Mouse (Mus musculus) intestine, embryonic 15.5 days (tissue): Measurements from ENCODE around the gene Anks6. TPM values are rescaled to one million over a fixed set of nuclear protein-coding genes. Genes with fewer than 3 reads are reported as not detected.
A peak's percentile ranks its signal among the peaks of the same experiment; 100 is the strongest.

Experiments used
- ATAC-seq: fragments of 200-750 bp; cut with Nextera tagmentation; 2 replicates; pipeline ENCODE4 v1.8.0; 2017; ENCODE audit warnings: moderate TSS enrichment, moderate library complexity
- H3K27ac ChIP-seq: fragments of 300-500 bp; sonication (generic); 2 replicates; pipeline ENCODE4 v1.5.1; 2015; ENCODE audit warnings: mild to moderate bottlenecking, inconsistent platforms
- H3K27me3 ChIP-seq: fragments of 300-500 bp; sonication (generic); replicated peaks from 2 replicates; pipeline ENCODE4 v1.6.1; 2015; ENCODE audit warnings: inconsistent platforms
- H3K36me3 ChIP-seq: fragments of 300-500 bp; sonication (generic); 2 replicates; pipeline ENCODE4 v1.6.1; 2015; ENCODE audit warnings: inconsistent platforms
- H3K4me1 ChIP-seq: fragments of 300-500 bp; sonication (generic); replicated peaks from 2 replicates; pipeline ENCODE4 v1.6.1; 2015; ENCODE audit warnings: inconsistent platforms
- H3K4me2 ChIP-seq: fragments of 300-500 bp; sonication (generic); replicated peaks from 2 replicates; pipeline ENCODE4 v1.6.1; 2015; ENCODE audit warnings: mild to moderate bottlenecking, inconsistent platforms
- H3K4me3 ChIP-seq: fragments of 300-500 bp; sonication (generic); replicated peaks from 2 replicates; pipeline ENCODE4 v1.5.1; 2015; ENCODE audit warnings: inconsistent platforms
- H3K9ac ChIP-seq: fragments of 300-500 bp; sonication (generic); 2 replicates; pipeline ENCODE4 v1.6.1; 2015; ENCODE audit warnings: inconsistent platforms
- H3K9me3 ChIP-seq: fragments of 300-500 bp; sonication (generic); 2 replicates; pipeline ENCODE4 v1.6.1; 2016; ENCODE audit warnings: inconsistent platforms
- WGBS: fragments of 180-500 bp; shearing (Covaris S2); methylation state at CpG from one replicate; pipeline ENCODE4 v1.1.7; 2015; 5-methylcytosine and 5-hydroxymethylcytosine counted together
- polyA plus RNA-seq: library from polyadenylated mRNA; unstranded; fragments of >200 nt; fragmentation: Nextera tagmentation; extraction: Ambion mirVana; gene quantifications from 2 replicates; pipeline ENCODE4 v1.2.1, GENCODE M21; 2015

Gene Anks6
- polyA plus RNA-seq, result 2.9 TPM in 2 replicates

DNA sequence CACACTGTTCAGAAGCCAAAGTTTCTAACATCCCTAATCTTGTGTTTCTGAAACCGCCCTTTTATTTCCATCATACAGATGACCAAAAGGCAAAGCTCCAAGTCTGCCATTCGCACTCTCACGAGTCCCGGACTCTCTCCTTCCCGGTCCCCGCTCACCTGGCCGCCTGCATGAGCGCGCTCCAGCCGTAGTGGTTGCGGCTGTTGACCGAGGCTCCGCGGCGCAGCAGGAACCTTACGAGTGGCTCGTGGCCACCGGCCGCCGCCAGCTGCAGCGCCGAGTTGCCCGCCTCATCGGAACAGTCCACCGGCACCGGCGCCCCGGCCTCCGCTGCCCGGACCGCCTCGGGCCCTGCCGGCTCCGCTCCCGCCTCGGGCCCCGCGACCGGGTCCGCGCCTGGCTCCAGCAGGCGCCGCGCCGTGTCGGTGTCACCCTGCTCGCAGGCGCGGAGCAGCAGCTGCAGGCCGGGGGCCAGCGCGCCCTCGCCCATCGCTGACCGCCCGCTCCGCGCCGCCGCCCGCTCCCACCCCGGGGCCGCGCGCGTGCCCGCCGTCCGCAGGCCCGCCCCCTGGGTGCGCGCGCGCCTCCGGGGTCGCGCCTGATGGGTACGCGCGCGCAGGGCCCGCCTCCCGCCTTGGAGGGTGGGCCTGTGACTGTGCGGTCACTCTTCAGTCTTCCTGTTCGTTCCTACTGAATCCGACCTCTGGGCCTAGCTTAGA lies at the start of gene Anks6:
Gene Anks6 (minus strand): TSS at position 637 of the 719 bp plus-strand sequence.
- Histone ChIP-seq H3K9me3 (no peaks in the 10 kb centered on the region), H3K4me3 (peak within 1 kb of the TSS; percentile 72), H3K4me1 (peaks cover 11% of the 10 kb centered on the region), H3K9ac (peak within 1 kb of the TSS; percentile 67), H3K27ac (peak within 1 kb of the TSS; percentile 40; the same call in 1 of the 2 replicates), H3K27me3 (no peaks in the 10 kb centered on the region), H3K36me3 (no peaks in the 10 kb centered on the region), H3K4me2 (peak within 1 kb of the TSS; percentile 90)
- under 1% methylated on average over 76 of the region's 86 CpGs for WGBS
- ATAC-seq, result peak; percentile 89

DNA sequence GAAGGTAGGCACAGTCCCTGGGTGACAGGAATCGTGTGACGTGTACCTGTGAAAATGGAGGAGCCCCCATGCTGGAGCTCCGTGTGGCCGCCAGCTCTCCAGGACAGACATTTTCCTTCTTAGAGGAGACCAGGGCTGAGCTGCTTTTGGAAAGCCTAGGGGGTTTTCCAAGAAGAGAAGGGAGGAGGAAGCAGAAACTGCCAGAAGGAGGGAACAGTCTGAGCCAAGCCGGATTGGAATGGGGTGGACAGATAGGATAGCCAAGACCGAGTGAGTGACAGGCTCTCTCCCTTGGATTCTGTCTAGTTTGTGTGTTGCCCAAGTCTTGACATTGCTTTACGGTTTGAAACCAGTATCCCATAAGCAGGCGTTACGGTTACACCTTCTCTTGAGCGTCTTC lies 46.3 kb upstream of the Anks6 start:
- no peak overlapping the region for H3K4me2 ChIP-seq
- no peak for ATAC-seq
- H3K4me3 ChIP-seq, result no peak overlapping the region
- no peaks in the 10 kb centered on the region for H3K9me3 ChIP-seq
- no peak overlapping the region for H3K27ac ChIP-seq
- H3K9ac ChIP-seq, result no peak overlapping the region
- 92% methylated on average over 10 of the region's 10 CpGs for WGBS
- no peaks in the 10 kb centered on the region for H3K4me1 ChIP-seq
- no peaks in the 10 kb centered on the region for H3K36me3 ChIP-seq
- H3K27me3 ChIP-seq, result no peaks in the 10 kb centered on the region

DNA sequence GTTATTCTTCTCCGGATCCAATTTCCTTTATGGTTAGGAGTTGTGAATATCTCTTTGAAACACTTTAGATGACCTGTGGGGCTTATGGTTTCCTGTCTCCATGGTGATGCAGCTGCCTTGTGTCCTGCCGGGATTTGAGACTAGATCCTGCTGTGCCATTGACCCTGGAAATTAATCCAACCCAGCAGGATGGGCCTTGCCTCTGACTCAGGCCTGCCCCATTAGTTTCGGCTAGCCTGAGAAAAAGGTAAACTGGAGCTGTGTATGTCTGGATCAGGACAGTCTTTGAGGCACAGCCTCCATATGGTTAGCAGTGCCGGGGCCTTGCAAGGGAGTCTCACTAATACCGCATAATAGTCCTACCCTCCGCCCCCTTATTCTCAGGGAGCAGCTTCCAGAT lies 36.4 kb upstream of the Anks6 start:
- Histone ChIP-seq H3K27me3 (0 out of 2 replicates have a peak, but pooled peaks cover 8% of the 10 kb centered on the region), H3K36me3 (no peaks in the 10 kb centered on the region), H3K9me3 (no peaks in the 10 kb centered on the region), H3K4me2 (no peak overlapping the region), H3K9ac (no peak overlapping the region), H3K27ac (no peak overlapping the region), H3K4me3 (no peak overlapping the region), H3K4me1 (peaks cover 7% of the 10 kb centered on the region; the same call in 1 of the 2 replicates)
- no peak for ATAC-seq
- WGBS, result 71% methylated on average over 6 of the region's 6 CpGs

DNA sequence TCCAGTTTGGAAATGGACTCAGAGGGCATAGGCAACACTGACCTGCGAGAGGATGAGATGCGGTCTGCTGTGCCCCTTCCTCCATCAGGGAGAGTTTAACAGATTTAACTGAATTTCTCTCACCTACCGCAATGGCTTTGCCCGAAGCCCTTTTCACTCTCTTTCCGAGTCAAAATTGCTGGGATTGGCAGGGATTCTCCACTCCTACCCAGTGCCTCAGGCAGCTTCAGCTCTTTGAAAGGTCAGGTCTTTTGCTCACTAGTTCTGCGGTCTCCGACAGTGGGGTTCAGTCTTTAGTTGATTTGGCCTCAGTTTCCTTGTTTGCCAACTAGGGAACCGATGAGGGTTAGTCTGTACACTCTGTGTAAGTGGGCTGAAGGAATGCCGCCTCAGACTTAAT lies 35.9 kb upstream of the Anks6 start:
- Histone ChIP-seq H3K27me3 (0 out of 2 replicates have a peak, but pooled peaks cover 8% of the 10 kb centered on the region), H3K9me3 (no peaks in the 10 kb centered on the region), H3K4me1 (peaks cover 7% of the 10 kb centered on the region; the same call in 1 of the 2 replicates), H3K27ac (no peak overlapping the region), H3K4me2 (peak overlapping the region; percentile 100), H3K4me3 (no peak overlapping the region), H3K36me3 (no peaks in the 10 kb centered on the region), H3K9ac (no peak overlapping the region)
- WGBS, result 63% methylated on average over 9 of the region's 9 CpGs
- ATAC-seq, result no peak

DNA sequence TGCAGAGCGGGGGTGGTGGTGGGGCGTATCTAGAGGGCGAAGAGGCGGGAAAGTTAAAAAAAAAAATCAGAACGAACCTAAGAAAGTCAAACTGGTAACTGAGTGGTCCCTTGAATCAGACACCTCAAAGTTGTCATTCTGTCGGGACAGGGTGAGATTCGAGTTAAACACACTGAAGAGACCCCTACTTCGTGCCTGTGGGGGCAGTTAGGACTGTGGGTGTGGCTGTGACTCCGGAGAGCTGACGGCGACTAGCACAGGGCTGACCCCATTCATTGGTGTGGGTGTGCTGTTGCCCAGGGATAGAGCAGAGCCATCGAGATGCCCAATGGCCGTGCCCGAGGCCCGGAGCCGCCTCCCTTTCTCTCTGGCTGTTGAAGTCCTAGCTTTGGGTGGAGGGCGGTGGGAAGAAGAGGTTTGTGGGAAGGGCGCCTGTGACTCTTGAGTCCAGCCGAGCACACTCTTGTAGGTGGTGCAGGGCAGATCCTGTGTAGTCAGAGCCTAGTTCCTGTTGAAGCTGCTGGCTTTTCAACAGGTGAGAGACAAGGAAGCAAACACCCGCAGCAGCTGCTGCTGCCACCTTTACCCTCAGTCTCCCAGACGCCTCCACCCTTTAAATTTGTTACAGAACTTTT lies 35.3 kb upstream of the Anks6 start:
- Histone ChIP-seq H3K4me3 (peak overlapping the region; percentile 71), H3K27ac (no peak overlapping the region), H3K36me3 (no peaks in the 10 kb centered on the region), H3K27me3 (0 out of 2 replicates have a peak, but pooled peaks cover 8% of the 10 kb centered on the region), H3K4me1 (peaks cover 7% of the 10 kb centered on the region; the same call in 1 of the 2 replicates), H3K9ac (peak overlapping the region; percentile 61), H3K9me3 (no peaks in the 10 kb centered on the region), H3K4me2 (peak overlapping the region; percentile 100)
- WGBS, result 2% methylated on average over 21 of the region's 21 CpGs
- ATAC-seq, result peak; percentile 51

DNA sequence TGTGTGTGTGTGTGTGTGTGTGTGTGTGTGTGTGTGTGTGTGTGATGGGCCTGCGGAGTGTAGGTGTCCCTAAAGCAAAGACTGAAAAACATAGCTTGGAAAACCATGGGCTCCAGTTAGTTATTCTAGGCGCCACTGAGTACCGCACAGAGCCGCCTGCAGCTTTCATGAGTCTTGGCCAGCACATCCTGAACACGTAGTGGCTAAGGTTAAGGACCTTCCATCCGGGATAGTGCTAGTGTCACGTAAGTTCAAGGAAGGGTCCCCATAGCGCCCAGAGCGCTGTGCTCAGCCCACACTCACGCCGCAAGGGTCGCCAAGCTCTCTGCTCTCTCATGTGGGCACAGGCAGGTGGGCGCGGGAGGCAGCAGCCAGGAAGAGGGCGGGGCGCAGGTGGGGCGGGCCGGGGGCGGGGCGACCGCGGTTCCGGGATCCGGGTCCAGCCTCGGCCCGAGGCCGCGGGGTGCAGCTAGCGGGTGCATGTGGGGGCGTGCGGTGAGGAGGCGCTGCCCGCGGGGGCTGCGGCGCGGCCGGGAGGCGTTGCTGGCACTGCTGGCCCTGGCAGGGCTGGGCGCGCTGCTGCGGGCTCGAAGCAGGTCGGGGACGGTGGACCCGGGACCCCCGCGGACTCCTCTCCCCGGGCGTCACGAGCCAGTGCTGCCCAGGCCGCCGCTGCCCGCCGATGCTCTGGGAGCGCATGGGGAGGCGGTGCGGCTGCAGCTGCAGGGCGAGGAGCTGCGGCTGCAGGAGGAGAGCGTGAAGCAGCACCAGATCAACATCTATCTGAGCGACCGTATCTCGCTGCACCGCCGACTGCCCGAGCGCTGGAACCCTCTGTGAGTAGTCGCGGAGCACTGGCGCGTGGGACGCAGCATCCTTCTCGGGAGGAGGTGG lies 34.5 kb upstream of the Anks6 start, which contains the start of gene Galnt12:
Gene Galnt12 (plus strand): TSS at position 417 of the 894 bp plus-strand sequence.
- no peaks in the 10 kb centered on the region for H3K9me3 ChIP-seq
- peak within 1 kb of the TSS; percentile 61 for H3K9ac ChIP-seq
- under 1% methylated on average over 63 of the region's 74 CpGs for WGBS
- peak within 1 kb of the TSS; percentile 71 for H3K4me3 ChIP-seq
- peaks cover 7% of the 10 kb centered on the region; the same call in 1 of the 2 replicates for H3K4me1 ChIP-seq
- H3K4me2 ChIP-seq, result peak within 1 kb of the TSS; percentile 100
- peak; percentile 88 for ATAC-seq
- H3K27me3 ChIP-seq, result 0 out of 2 replicates have a peak, but pooled peaks cover 8% of the 10 kb centered on the region
- H3K27ac ChIP-seq, result no peak within 1 kb of the TSS
- no peaks in the 10 kb centered on the region for H3K36me3 ChIP-seq

DNA sequence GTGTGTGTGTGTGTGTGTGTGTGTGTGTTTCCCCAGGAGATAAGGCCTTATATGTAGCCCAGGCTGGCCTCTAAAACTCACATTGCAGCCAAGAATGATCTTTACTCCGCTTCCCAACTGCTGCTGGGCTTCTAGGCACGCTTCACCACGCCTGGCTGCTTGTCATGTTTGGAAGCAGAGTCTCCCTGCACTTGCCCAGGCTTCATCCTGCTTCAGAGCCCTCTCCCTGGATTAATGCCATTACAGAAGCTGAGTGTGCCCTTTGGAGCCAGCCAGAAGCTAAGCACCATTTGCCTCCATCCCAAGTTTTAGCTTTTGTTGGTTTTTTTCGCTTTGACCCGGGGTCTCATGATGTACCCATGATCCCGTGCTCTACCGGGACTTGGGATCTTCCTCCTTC lies 31.4 kb upstream of the Anks6 start:
- Histone ChIP-seq H3K36me3 (no peaks in the 10 kb centered on the region), H3K9ac (no peak overlapping the region), H3K4me3 (no peak overlapping the region), H3K27ac (no peak overlapping the region), H3K9me3 (no peaks in the 10 kb centered on the region), H3K27me3 (0 out of 2 replicates have a peak, but pooled peaks cover 5% of the 10 kb centered on the region), H3K4me2 (no peak overlapping the region), H3K4me1 (peaks cover 7% of the 10 kb centered on the region; the same call in 1 of the 2 replicates)
- WGBS, result 88% methylated on average over 7 of the region's 7 CpGs
- ATAC-seq, result no peak

DNA sequence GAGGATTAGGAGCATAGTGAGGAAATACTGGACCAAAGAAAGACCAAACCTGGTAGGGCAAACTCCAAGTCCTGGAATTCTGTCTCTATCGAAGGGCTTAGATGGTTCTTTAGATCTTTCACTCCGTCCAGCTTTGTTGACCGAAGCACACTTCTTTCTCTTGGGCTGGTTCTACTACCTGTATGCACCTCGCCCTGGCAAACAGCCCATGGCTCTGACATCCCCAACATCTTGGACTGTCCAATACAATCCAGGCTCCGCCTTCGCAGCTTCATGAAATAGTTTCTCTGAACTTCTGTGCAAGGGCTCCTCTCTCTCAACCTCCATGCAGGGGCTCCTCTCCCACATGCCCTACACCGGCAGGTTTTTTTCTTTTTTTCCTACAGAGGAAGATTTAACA lies 26.6 kb upstream of the Anks6 start:
- no peak overlapping the region for H3K4me3 ChIP-seq
- H3K4me2 ChIP-seq, result no peak overlapping the region
- no peaks in the 10 kb centered on the region for H3K36me3 ChIP-seq
- 89% methylated on average over 7 of the region's 7 CpGs for WGBS
- no peaks in the 10 kb centered on the region for H3K9me3 ChIP-seq
- H3K9ac ChIP-seq, result no peak overlapping the region
- no peak for ATAC-seq
- H3K27me3 ChIP-seq, result no peaks in the 10 kb centered on the region
- no peaks in the 10 kb centered on the region for H3K4me1 ChIP-seq
- H3K27ac ChIP-seq, result no peak overlapping the region

DNA sequence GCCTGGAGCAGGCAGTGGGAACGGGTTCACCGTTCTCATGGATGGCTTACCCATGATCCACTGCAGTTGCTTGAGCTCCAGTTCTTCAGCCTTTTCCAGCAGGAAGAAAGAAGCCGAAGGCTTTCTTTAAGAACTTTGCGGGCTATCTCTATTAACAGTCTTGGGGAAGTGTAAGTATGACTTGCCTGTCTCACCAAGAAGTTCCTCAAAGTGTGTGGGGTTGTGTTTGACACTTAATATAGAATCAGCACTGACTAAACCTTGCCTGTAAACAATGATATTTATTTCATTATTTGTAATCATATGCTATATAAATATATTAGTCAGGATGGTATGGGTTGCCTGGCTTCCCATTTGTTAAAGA lies 23.4 kb upstream of the Anks6 start:
- Histone ChIP-seq H3K4me3 (no peak overlapping the region), H3K27me3 (no peaks in the 10 kb centered on the region), H3K9me3 (no peaks in the 10 kb centered on the region), H3K4me1 (no peaks in the 10 kb centered on the region), H3K36me3 (no peaks in the 10 kb centered on the region), H3K9ac (no peak overlapping the region), H3K4me2 (no peak overlapping the region), H3K27ac (no peak overlapping the region)
- ATAC-seq, result no peak
- 88% methylated on average over 4 of the region's 4 CpGs for WGBS

DNA sequence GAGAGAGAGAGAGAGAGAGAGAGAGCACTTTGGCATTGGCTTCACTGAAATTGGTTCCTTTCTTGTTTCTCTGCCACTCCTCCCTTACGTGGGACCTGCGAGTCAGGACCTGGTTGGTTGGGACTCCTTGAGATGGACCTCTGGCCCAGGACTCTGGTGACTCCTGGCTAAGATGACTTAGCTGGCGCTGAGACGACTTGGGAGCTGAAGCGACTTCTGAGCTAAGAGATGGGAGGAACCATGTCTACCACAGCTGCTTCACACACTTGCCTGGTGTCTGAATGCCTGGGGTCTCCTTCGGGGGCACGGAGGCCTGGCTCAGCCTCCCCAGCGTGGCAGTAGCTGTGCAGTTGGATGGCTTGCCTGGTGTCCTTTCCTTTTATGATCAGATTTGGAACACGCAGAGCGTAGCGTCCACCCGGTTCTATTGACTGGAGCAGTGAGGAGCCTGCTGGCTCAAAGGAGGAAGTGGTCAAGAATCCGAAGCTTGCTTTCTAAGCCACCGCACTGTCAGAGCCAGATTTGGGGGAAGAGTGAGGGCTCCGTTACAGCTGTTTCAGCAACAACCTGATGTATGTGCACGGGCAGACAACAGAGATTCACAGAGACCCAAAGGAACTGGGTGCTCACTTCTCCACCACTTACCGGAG lies 22.9 kb upstream of the Anks6 start:
- Histone ChIP-seq H3K4me2 (no peak overlapping the region), H3K27me3 (no peaks in the 10 kb centered on the region), H3K27ac (no peak overlapping the region), H3K4me3 (no peak overlapping the region), H3K9me3 (no peaks in the 10 kb centered on the region), H3K9ac (no peak overlapping the region), H3K4me1 (no peaks in the 10 kb centered on the region), H3K36me3 (no peaks in the 10 kb centered on the region)
- WGBS, result 84% methylated on average over 17 of the region's 17 CpGs
- ATAC-seq, result no peak

DNA sequence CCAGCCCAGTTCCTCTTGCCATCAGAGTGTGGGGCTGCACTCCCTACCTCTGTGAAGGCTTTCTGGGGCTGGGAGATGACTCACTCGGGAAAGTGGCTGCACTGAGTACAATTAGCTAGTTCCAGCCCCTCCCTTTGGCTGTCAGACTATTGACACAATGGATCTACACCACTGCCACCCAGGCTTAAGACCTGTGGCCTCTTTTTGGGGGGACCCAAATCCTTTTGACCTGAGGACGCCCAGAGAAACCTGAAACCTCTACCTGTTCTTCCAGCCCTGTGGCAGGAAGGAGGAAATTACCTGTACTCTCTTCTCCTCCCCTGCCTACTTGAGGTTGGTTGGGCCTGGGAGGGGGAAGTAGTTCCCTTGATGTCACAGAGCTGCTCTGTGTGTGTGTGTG lies 17.8 kb upstream of the Anks6 start:
- no peak overlapping the region for H3K9ac ChIP-seq
- H3K4me2 ChIP-seq, result no peak overlapping the region
- H3K27me3 ChIP-seq, result no peaks in the 10 kb centered on the region
- H3K4me1 ChIP-seq, result no peaks in the 10 kb centered on the region
- no peak overlapping the region for H3K27ac ChIP-seq
- peak; percentile 84 for ATAC-seq
- H3K9me3 ChIP-seq, result no peaks in the 10 kb centered on the region
- H3K4me3 ChIP-seq, result no peak overlapping the region
- no peaks in the 10 kb centered on the region for H3K36me3 ChIP-seq
- WGBS, result 27% methylated on average over 2 of the region's 2 CpGs
